Mouse (Mus musculus) neutrophil, adult 5-6 weeks (primary cell): ENCODE results near the gene Sumf1. TPM values are rescaled to one million over a fixed set of nuclear protein-coding genes. Genes with fewer than 3 reads are reported as not detected.

Experiments used
- ATAC-seq: fragments of 151-379, 151-347 bp; 2 replicates; pipeline ENCODE4 v1.8.0; 2017; ENCODE audit warnings: mild to moderate bottlenecking, moderate TSS enrichment; ENCODE audit not compliant: insufficient number of reproducible peaks, poor library complexity, low FRiP score, severe bottlenecking; ENCODE audit errors: extremely low read depth
- total RNA-seq: library from RNA; stranded (forward); fragments of 200-1000 nt; gene quantifications from 2 replicates; pipeline ENCODE4 v1.2.3, GENCODE M21; 2017

Gene Sumf1
- 14.0 and 18.9 TPM in 2 replicates for total RNA-seq

DNA sequence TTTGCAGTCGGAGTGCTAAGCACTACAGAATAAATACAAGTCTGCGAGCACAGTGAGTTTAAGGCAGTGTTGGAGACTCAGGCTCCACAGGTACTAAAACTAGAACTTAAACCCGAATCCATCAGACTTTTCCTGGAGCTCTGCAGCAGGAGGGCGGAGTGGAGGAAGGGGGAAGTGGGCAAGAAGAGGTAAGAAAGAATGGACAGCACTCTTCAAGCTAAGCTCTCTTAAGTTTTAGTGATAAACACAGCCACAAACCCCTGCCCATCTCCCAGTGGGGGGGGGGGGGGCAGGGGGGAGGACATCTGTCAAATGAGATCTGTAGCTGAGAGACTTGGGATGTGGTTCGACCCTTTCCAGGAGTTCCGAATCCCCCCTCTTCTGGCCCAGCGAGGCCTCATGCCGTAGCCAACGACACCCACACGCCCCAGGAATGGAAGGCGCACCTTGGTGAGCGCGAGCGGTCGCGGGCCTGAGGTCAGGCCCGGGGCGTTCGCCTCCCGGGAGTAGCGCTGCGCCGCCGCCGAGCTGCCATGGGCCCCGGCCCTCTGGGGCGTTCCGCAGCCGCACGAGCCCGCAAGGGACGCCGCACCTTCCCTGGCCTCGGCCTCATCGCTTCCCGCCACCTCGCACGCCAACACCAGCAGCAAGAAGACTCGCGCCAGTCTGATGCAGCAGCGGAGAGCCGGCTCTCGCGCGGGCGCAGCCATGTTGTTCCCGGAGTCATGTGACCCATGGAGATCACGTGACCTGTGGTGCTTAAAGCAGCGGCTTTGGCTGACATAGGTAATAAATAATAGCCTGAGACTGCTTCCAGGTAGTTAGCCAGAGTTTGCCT, at the start of gene Sumf1:
Gene Sumf1 (minus strand): TSS at position 736 of the 838 bp plus-strand sequence.
- ATAC-seq, result peak; percentile 80

DNA sequence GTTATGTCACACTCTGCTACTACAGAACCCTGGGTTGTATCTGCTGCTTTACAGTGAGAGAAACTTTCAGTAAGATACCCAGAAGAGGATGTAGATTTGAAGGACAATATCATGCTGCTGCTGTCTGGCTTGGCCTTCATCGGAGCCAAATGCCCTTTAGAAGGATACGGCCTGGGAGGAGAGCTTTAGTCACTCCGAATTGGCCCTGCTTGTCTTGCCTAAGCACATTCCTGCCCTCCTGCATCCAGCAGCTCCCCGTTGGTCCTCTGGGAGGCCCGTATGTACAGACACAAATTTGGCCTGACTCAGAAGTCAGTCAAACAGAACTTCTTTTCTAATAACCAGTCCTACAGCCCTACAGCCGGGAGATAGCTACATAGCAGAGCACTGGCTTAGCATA, 49.2 kb upstream of the Sumf1 start:
- ATAC-seq, result no peak

DNA sequence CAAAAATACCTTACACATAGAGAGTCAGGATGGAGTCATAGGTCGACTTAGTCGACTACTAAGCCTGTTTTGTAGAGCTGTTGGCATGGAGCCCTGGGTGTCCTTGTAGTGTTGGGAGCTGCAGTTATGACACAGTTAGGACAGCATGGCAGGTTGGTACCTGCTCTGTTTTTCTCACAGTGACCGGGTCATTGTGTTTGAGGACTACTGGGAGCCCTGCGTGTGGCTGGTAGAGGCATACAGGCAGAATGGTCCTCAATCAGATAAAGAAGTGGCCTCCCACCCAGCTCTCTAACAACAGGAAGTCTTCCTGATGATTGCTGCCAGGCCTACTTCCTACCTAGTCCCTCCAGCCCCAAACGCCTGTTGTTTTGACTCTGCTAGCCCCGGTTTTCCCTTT, 47.7 kb upstream of the Sumf1 start:
- no peak for ATAC-seq

DNA sequence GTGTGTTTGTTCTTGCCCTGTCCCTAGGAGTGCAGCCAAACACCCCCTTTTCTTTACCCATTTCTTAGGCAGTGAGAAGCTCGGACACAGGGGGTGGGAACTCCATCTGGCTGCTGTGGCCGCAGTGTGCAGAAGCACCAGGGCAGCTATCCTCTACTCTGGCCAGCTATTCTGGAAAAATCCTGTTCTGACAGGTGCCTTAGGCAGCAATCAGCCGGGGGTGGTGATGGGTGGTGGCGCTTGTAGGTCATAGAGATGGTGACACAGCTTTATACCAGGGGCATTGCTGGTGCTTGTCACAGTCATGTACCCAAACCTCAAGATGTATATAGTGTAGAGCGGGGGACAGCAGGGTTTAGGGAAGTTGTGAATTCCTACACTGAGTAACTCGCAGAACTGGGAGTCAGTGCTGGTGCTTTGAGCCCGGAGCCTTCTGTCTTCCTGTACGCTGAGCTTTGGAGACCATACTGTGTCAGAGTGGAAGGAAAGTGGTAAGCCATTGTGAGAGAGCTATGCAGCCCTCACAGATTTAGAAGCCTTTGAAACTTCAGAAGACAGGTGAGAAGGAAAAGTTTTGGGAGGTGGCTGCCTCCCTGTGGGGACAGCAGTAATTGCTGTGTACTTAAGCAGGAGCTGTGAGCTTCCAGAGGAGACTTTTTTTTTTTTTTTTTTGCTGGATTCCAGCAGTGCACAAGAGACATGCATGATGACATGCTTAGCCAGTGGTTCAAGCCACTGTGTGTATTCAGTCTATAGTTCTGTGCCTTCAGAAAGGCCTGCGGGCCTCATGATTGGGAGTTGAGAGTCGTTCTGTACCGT, 46.7 kb upstream of the Sumf1 start:
- ATAC-seq, result no peak

DNA sequence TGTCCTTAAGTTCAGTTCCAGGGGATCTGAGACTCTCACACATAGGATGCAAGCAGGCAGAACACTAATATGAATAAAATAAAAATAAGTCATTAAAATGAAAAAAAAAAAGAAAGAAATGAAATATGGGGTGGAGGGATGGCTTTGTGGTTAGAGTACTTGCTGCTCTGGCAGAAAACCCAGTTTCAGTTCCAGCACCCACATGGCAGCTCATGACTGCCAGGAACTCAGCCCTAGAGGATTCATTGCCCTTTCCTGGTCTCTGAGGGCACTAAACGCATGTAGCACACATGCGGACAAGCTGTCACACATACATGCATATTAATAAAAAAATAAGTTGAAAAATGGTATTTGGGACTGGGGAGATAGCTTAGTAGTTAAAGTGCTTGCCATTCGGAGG, 45.2 kb upstream of the Sumf1 start:
- no peak for ATAC-seq

DNA sequence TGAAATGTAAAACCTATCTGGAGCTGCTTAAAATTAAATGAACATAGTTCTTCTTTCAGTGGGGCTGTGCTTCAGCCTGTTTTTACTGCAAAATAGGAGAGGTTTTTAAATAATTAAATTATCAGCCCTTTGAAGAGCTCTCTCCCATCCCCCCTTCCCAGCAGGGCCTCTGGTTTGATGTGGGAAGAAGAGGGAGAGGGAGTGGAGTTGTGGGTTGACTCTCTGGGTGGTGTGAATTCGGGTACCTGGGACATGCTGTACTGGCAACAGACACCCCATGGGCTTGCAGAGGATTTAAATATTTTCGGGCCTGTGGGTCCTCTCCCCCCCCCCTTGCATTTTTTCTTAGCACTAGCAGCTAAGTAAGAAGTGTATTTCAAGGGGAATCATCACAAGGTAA, 43.2 kb upstream of the Sumf1 start:
- no peak for ATAC-seq

DNA sequence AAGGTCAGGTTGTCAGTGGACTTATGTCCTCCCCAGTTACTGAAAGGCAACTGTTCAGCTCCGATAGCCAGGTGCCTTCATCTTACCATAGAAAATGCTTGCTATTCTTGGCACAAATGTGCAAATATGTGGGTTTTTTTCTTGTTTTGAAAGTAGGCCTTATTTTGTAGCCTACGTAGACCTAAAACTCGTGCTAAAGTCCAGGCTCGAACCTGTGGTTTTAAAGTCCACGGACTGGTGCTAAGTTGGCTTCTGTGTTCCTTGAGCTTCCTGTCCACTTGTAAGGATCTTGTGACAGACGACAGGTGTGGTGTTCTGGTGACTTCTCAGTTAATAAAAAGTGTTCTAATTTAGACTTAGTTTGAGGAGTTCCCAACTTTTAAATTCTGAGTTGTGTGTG, 42.7 kb upstream of the Sumf1 start:
- no peak for ATAC-seq

DNA sequence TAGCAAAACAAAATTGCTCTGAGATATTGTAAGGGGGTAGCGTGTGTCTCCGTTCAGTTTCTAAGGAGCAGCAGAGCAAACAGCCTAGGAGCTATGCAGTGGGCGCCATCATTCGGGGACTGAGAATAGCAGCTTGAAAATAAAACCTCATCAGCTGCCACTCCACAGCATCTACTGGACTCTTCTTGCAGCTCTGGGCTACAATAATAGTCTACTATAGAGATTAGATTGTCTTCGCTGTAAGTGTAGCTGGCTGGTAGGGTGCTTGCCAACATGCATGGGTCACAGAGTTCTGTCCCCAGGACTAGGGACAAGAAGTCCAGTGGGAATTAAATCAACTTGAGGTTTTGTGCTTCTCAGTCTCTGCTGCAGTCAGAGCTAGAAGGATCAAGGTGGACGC, 42.1 kb upstream of the Sumf1 start:
- ATAC-seq, result no peak

DNA sequence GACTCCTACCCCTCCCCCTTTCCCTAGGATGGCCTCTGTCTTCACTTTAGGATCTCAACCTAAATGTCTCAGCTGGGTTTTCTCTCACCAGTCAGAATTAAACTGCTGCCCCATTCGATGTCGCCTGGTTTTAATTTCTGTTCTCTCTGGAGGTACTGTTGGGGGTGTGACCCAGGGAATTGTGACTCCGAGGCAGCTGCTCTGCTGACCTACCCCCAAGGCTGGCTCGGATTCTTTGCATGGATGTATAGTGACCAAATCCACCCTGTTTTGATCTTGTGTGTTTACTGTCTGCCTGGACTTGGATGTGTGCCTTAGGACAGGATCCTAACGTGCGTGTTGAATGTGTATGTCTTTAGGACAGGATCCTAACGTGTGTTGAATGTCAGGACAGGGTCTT, 40.8 kb upstream of the Sumf1 start:
- ATAC-seq, result no peak

DNA sequence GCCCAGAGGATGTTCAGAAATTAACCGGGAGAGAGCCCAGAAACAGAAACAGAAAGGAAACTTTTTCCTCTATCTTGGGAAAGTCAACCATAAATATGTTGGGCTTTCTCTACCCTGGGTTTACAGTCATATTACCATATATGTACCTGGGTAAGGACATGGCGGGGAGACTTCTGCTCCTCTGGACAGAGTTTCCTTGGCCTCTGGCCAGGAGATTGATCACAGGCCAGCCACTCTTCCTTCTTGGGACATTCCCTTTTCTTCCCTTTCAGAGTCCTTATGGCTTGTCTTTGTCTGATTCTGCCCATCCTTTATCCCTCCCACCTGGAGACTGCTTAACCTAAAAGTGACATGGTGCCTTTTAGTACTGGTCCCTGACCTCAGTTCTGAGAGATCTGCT, 39.6 kb upstream of the Sumf1 start:
- ATAC-seq, result no peak

DNA sequence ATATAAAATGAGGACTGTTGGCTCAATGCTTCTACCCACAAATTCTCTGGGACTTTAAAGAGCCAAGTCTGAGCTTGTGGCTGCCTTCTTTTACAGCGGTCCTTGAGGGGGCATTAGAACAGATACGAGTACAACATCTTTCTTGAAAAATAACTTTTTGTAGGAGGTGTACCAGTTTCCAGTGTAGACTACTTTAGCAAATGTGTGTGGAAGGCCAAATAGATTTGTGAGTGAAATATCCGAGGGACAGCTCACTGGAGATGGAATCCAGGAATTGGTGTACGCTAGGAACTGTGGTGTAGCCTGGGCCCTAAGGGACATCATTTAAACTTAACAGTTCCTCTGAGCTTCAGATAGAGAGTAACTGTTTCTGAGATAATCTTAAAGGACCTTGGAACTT, 39.0 kb upstream of the Sumf1 start:
- ATAC-seq, result no peak

DNA sequence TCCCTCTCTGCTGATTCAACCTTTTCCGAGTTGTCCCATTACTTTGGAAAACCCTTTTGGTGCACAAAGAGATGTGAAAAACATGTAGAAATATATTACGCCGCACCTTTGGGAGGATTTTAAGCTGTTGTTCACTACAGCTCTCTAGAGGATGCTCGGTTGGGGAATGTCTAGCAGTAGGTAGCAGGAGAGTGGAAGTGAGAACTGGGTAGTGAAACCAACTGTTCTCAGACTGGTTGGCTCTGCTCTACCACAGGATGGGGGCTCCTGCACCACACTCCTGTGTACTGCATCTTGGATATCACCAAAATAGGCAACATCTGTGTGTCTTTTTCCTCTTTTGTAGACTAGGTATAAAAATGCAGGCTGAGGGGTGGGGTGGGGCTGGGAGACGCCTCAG, 37.5 kb upstream of the Sumf1 start:
- ATAC-seq, result peak; percentile 70

DNA sequence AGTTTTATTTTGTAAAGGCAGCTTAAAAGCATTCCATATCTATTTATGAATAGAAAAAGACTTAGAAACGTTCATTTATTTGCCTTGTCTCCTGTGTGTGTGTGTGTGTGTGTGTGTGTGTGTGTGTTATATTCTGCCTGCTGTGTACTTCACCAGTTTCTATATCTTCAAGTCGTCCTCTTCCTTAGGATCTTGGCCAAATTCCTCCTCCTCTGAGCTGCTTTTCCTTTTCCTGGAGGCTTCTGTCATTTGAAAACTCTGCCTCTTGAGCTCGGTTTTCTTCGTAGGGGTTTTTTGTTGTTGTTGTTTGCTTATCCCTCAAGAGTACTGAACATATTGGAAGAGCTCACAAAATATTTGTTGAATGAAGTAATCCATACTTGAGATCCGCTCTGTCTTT, 37.1 kb upstream of the Sumf1 start:
- ATAC-seq, result no peak

DNA sequence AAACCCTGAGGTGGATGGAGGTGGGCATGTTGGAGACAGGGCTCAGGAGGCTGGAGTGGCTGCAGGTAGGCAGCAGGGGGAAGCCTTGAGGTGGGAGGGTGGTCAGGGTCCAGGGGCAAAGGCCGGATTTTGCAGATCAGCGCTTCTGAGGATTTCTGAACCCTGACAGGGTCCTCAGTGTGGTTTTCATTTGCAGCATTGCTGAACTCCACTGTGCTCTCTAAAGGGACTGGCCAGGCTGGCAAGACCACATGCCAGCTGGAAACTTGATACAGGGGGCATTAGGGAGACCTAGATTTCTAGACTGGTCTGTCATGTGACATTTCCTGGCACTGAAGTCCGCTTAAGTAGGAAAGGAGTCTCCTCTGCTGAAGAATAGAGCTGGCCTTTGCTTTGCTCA, 32.6 kb upstream of the Sumf1 start:
- ATAC-seq, result no peak

DNA sequence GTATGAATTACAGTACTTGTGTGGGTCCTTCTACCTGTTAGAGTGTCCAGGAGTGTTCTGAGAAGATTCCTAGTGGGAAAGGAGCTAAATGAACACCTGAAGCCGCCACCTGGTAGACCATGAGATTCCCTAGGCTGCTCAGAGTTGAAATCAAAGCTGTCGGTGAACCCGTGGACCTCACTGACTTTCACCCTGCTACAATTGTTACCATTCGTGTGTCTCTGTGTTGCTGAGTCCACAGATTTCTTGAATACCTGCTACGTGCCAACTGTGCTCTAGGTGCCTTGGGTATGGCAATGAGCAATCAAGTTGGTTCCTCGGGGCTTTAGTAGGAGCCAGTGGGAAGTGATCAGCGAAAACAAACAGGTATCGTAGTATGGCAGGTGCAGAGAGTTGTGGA, 31.4 kb upstream of the Sumf1 start:
- ATAC-seq, result no peak

DNA sequence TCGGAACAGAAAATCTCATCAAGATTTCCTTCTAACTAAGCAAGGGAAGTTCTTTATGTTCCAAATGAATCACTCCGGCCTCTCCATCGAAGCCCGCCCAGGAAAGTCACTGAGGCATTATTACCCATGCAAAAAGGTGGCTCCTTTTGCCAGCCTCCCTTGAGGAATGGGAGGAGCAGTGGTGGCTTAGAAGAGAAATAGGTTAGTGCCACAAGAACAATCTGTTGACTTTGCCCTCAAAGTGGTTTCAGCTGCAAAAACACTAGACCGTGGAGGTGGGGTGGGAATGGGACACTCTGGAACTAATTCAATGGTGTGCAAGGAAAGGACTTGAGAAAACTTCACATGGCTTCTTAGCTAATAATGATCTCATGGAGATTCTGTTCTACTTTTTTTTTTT, 30.7 kb upstream of the Sumf1 start:
- ATAC-seq, result no peak

DNA sequence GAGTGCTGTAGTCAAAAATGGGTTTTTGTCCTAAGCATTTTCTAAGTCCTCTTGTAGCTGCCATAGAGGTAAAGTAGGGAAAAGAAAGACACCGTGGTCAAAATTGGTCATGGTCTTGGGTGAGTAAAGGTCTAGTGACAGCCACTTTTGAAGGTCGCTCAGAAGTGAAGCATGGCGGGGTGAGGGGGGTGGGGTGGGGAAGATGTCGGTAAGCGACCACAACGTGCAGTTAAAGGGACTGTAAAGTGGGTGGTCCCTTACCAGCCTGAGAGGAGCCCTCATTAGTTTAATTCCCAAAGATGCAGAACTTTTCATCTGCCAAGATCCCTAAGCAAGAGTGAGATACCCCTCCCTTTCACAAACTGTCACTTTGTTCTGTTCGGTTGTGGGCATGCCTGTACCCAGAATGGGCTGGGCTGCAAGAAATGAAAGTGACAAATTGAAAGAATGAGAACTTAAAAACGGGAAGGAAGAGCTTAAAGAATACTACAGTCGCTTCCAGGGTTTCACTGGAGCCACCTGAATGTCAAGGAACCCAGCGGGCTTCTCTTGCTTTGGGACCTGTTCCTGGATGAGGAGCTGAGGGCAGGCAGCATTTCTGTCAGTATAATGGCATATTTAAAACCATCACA, 29.0 kb upstream of the Sumf1 start:
- no peak for ATAC-seq

DNA sequence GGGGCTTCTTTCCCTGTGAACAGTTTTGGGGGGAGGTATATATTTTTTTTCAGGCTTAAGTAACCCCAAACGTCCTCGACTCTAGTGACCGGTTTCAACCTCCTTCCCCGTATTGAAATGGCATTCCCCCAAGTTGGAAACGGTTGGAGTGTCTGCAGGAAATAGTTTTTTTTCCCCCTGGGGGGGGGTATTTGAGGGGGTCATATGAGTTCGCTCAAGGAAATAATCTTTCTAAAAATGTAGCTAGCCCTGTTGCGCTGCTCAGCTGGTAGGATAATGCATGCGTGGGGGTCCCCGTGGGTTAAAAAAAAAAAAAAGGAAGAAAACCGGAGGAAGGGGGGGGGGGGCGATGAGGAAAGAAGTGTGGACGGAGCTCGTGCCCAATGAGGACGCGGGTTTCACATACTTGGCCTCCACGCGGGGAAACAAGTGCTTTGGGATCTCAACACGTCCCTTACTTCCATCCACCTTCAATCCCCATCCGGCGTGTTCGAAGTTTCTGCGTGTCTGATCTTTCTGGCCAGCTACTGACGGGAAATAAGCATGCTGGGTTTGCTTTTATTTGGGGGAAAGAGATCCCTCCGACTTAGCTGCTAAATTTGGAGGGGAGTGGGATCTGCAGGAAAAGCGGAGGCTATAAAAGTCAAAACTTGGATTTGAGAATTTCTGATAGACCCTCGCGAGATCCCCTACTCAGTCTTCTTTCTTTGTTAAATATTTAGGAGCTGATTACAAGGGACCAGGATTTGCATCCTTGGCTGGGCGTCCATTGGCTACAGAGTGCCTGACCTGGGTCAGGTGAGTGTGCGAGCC, 28.3 kb upstream of the Sumf1 start:
- ATAC-seq, result no peak

DNA sequence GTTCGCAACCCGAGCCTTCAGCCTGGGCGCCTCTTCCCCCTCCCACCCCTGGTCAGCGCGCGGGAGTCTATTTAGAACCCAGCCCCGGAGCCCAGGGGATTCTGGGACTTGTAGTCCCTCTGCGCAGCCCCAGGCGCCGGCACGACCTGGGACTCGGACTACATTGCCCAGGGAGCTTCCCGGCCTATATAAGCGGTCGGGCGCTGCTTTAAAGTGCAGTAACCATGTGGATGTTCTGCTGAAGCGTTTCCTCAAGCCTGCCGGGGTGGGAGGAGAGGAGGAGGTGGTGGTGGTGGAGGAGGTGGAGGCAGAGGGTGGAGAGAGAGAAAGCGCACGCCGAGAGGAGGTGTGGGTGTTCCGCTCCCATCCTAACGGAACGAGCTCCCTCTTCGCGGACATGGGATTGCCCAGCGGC, 27.5 kb upstream of the Sumf1 start, which contains the start of gene Itpr1:
Gene Itpr1 (plus strand): TSS at position 216 of the 415 bp plus-strand sequence.
- peak; percentile 92 for ATAC-seq
